Comparison of ENCODE assay signal across 8 mouse cellular contexts in genomic region chr9:72275979-72276500, GRCm38 (mm10). TPM values are rescaled to one million over a fixed set of nuclear protein-coding genes. Genes with fewer than 3 reads are reported as not detected.
DNase-seq lines count a peak whose midpoint lies in the region; ATAC-seq and TF ChIP-seq lines count a peak whose summit lies in the region.

No protein-coding gene starts in this region.

- DNase-seq in heart, adult 2 months, result peak; percentile 6 to 20
- no peak for DNase-seq in heart, postnatal 25 days (ENCODE audit: low spot score)
- peak; percentile 17 to 41 for DNase-seq in cerebellum, postnatal 14 days
- DNase-seq in midbrain, embryonic 10.5 days (ENCODE audit: low spot score), result peak; percentile 16
- DNase-seq in urinary bladder, postnatal 36 days (ENCODE audit: low spot score in 2 of 2), result no peak
- no peak for DNase-seq in right cerebral cortex, postnatal 14 days

- ATAC-seq in hindbrain, embryonic 13.5 days (ENCODE audit: low FRiP score), result no peak

- no peak for TF ChIP-seq CTCF in heart, adult 2 months (IDR thresholded peaks at IDR 0.05)
- no peak for TF ChIP-seq CTCF in C2C12 (IDR thresholded peaks at IDR 0.05; ENCODE audit: control insufficient read depth, insufficient read depth, insufficient read length)

- H3ac ChIP-seq in C2C12 (ENCODE audit: control insufficient read depth, insufficient read length, low read depth), result peak overlapping the region; percentile 46

- H3K27ac ChIP-seq in heart, adult 2 months, result peak overlapping the region; percentile 83
- H3K27ac ChIP-seq in hindbrain, embryonic 13.5 days, result peak overlapping the region; percentile 99
- H3K27ac ChIP-seq in midbrain, embryonic 10.5 days (replicated peaks), result peak overlapping the region; percentile 99

- no peaks in the 10 kb centered on the region for H3K9me3 ChIP-seq in hindbrain, embryonic 13.5 days
- H3K9me3 ChIP-seq in midbrain, embryonic 10.5 days (replicated peaks), result peaks cover 22% of the 10 kb centered on the region

- H3K27me3 ChIP-seq in heart, adult 2 months (ENCODE audit: control insufficient read depth, insufficient read depth, low read length), result no peaks in the 10 kb centered on the region
- no peaks in the 10 kb centered on the region for H3K27me3 ChIP-seq in C2C12 (ENCODE audit: control insufficient read depth, insufficient read depth, insufficient read length)
- H3K27me3 ChIP-seq in hindbrain, embryonic 13.5 days, result no peaks in the 10 kb centered on the region
- peaks cover 14% of the 10 kb centered on the region for H3K27me3 ChIP-seq in midbrain, embryonic 10.5 days (ENCODE audit: low read depth, poor library complexity, severe bottlenecking)

- peaks cover 2% of the 10 kb centered on the region for H3K4me1 ChIP-seq in heart, adult 2 months (ENCODE audit: control insufficient read depth, insufficient read depth, low read length)
- H3K4me1 ChIP-seq in hindbrain, embryonic 13.5 days (replicated peaks), result peaks cover 24% of the 10 kb centered on the region
- peaks cover 18% of the 10 kb centered on the region for H3K4me1 ChIP-seq in midbrain, embryonic 10.5 days

- WGBS in heart, adult 2 months, result 17% methylated on average over 8 of the region's 8 CpGs
- 41% methylated on average over 8 of the region's 8 CpGs for WGBS in hindbrain, embryonic 13.5 days
- 64% methylated on average over 8 of the region's 8 CpGs for WGBS in midbrain, embryonic 10.5 days

- H3K36me3 ChIP-seq in heart, adult 2 months (ENCODE audit: control insufficient read depth, insufficient read depth, low read length), result peaks cover 7% of the 10 kb centered on the region
- H3K36me3 ChIP-seq in C2C12 (ENCODE audit: control insufficient read depth, insufficient read depth), result no peaks in the 10 kb centered on the region
- no peaks in the 10 kb centered on the region for H3K36me3 ChIP-seq in hindbrain, embryonic 13.5 days
- peaks cover 26% of the 10 kb centered on the region for H3K36me3 ChIP-seq in midbrain, embryonic 10.5 days

- no peak for TF ChIP-seq EP300 in heart, adult 2 months (IDR thresholded peaks at IDR 0.05; ENCODE audit: insufficient read depth, low read depth, low read length)

- H3K79me3 ChIP-seq in C2C12 (ENCODE audit: low read depth), result peaks cover 58% of the 10 kb centered on the region

- TF ChIP-seq POLR2A in heart, adult 2 months (IDR thresholded peaks at IDR 0.05; ENCODE audit: insufficient read depth, low read depth, low read length), result no peak

- H3K9ac ChIP-seq in heart, adult 2 months (ENCODE audit: low read depth, low read length), result peak overlapping the region; percentile 29
- H3K9ac ChIP-seq in hindbrain, embryonic 13.5 days, result peak overlapping the region; percentile 91

- peaks cover 4% of the 10 kb centered on the region for H3K79me2 ChIP-seq in heart, adult 2 months (replicated peaks; ENCODE audit: control insufficient read depth, insufficient read depth, low read length)
- H3K79me2 ChIP-seq in C2C12 (ENCODE audit: control insufficient read depth, insufficient read depth), result peaks cover 59% of the 10 kb centered on the region

- peak overlapping the region; percentile 51 for H3K4me3 ChIP-seq in heart, adult 2 months
- peak overlapping the region; percentile 43 for H3K4me3 ChIP-seq in C2C12 (ENCODE audit: insufficient read depth, poor library complexity, severe bottlenecking)
- peak overlapping the region; percentile 61 for H3K4me3 ChIP-seq in hindbrain, embryonic 13.5 days
- peak overlapping the region; percentile 79 for H3K4me3 ChIP-seq in midbrain, embryonic 10.5 days

- H3K4me2 ChIP-seq in hindbrain, embryonic 13.5 days, result peak overlapping the region; percentile 69

- intact Hi-C loops in heart, adult 2 months (cut with DNase I), result loop anchor here (5.0 to 10.0 kb wide), 2 partner anchors 256 to 791 kb away; partner anchors contain the start of genes Polr2m and Rfx7
- intact Hi-C loops in heart, postnatal 25 days (cut with DNase I), result loop anchor here (5.0 kb wide), 1 partner anchor 164 kb away; the partner anchor contains the start of gene Tcf12

TF ChIP-seq in C2C12, 6 proteins besides CTCF, POLR2A, EP300 and RAD21:
- TF ChIP-seq MAX (IDR thresholded peaks at IDR 0.05) (no peak), MYOG (IDR thresholded peaks at IDR 0.05; ENCODE audit: control insufficient read depth, extremely low read depth, insufficient read length) (no peak), MYOD1 (IDR thresholded peaks at IDR 0.05; ENCODE audit: control insufficient read depth, insufficient read length, low read depth) (no peak), FOSL1 (IDR thresholded peaks at IDR 0.05; ENCODE audit: insufficient read depth, low read length, poor library complexity, severe bottlenecking) (no peak), CEBPB (IDR thresholded peaks at IDR 0.05; ENCODE audit: low read depth) (no peak), USF1 (IDR thresholded peaks at IDR 0.05; ENCODE audit: low read depth) (no peak)

RNA-seq across cellular contexts. Expression of gene Zfp280d, which starts 1.4 kb away (rescaled TPM):
- total RNA-seq in heart, adult 2 months (2021), result 10 to 100 TPM; 16.6 to 22.5 TPM
- 5.5 and 10.0 TPM in 2 replicates for polyA plus RNA-seq in heart, adult 2 months (2012; rRNA removed)
- 10 to 100 TPM; 17.9 to 20.8 TPM for total RNA-seq in heart, postnatal 25 days (2021)
- 4.7 TPM for polyA plus RNA-seq in C2C12 (2012; fragmentation: generic; extraction: Trizol)
- polyA plus RNA-seq in hindbrain, embryonic 13.5 days (2015; fragmentation: Nextera tagmentation; extraction: Ambion mirVana), result 49.9 and 51.0 TPM in 2 replicates
- polyA plus RNA-seq in midbrain, embryonic 10.5 days (2016; fragmentation: Nextera tagmentation; extraction: Ambion mirVana), result 47.4 and 51.1 TPM in 2 replicates

Comparison
In these comparisons a context has a peak if more than half of its experiments do, and no peak if none do; other contexts are left out.
1. DNase-seq: peak in heart, adult 2 months (2 of 2), cerebellum, postnatal 14 days (2 of 2) and midbrain, embryonic 10.5 days (single experiment); none in heart, postnatal 25 days (single experiment), urinary bladder, postnatal 36 days (0 of 2) and right cerebral cortex, postnatal 14 days (single experiment).
2. Peak in every context shown above with its lines, with median percentiles within 50 percentile points of each other: H3K27ac ChIP-seq and H3K4me3 ChIP-seq.